Mouse (Mus musculus): ENCODE measurements around the gene Atg7. TPM values are rescaled to one million over a fixed set of nuclear protein-coding genes. Genes with fewer than 3 reads are reported as not detected.

Atg7 gene
- total RNA-seq, 1 experiment from 2014 or later = 41.2 TPM

- no peak for DNase-seq
These were observed 261.9 kb downstream of the Atg7 start for GRCm38 (mm10) chr6:114904818-114905217.

- DNase-seq = no peak
These were observed 262.5 kb downstream of the Atg7 start for GRCm38 (mm10) chr6:114905253-114906028.

GRCm38 (mm10) chr6:114906209-114906608 lies 263.3 kb downstream of the Atg7 start:
- no peak for DNase-seq

- no peak for DNase-seq
These were observed 264.6 kb downstream of the Atg7 start for GRCm38 (mm10) chr6:114907459-114907858.

- no peak for DNase-seq
These were observed 266.9 kb downstream of the Atg7 start for GRCm38 (mm10) chr6:114909801-114910200.

Other genes starting within 250 kb of the Atg7 start
- 1.6 and 2.2 TPM in 2 replicates for gene Hrh1, start 245.2 kb upstream of the Atg7 start, total RNA-seq (2021)